Mouse (Mus musculus): Measurements from ENCODE around the gene Abca1. TPM values are rescaled to one million over a fixed set of nuclear protein-coding genes. Genes with fewer than 3 reads are reported as not detected.

Gene Abca1
- polyA plus RNA-seq, 1 experiment from 2014 or later: 3.3 TPM

- H3K27ac ChIP-seq: no peak overlapping the region
- H3K4me3 ChIP-seq (replicated peaks): no peak overlapping the region
- H3K9me3 ChIP-seq: no peaks in the 10 kb centered on the region
- no peaks in the 10 kb centered on the region for H3K4me1 ChIP-seq (replicated peaks)
- no peaks in the 10 kb centered on the region for H3K36me3 ChIP-seq
- WGBS: 90% methylated on average over 8 of the region's 8 CpGs
- ATAC-seq: no peak
- H3K27me3 ChIP-seq (replicated peaks): no peaks in the 10 kb centered on the region
- no peak overlapping the region for H3K9ac ChIP-seq
- H3K4me2 ChIP-seq (replicated peaks): no peak overlapping the region
Measured at GRCm38 (mm10) chr4:53177696-53178095, 18.0 kb upstream of the Abca1 start.

GRCm38 (mm10) chr4:53174906-53175305, 15.2 kb upstream of the Abca1 start:
- no peaks in the 10 kb centered on the region for H3K27me3 ChIP-seq (replicated peaks)
- 70% methylated on average over 7 of the region's 7 CpGs for WGBS
- no peak for ATAC-seq
- no peak overlapping the region for H3K4me3 ChIP-seq (replicated peaks)
- H3K36me3 ChIP-seq: no peaks in the 10 kb centered on the region
- no peak overlapping the region for H3K27ac ChIP-seq
- no peaks in the 10 kb centered on the region for H3K4me1 ChIP-seq (replicated peaks)
- no peak overlapping the region for H3K9ac ChIP-seq
- no peak overlapping the region for H3K4me2 ChIP-seq (replicated peaks)
- no peaks in the 10 kb centered on the region for H3K9me3 ChIP-seq

GRCm38 (mm10) chr4:53170403-53170802, 10.7 kb upstream of the Abca1 start:
- H3K4me2 ChIP-seq (replicated peaks): no peak overlapping the region
- no peak for ATAC-seq

GRCm38 (mm10) chr4:53165231-53165630, 5.5 kb upstream of the Abca1 start:
- H3K4me1 ChIP-seq (replicated peaks): no peaks in the 10 kb centered on the region
- H3K4me2 ChIP-seq (replicated peaks): no peak overlapping the region
- no peaks in the 10 kb centered on the region for H3K9me3 ChIP-seq
- 80% methylated on average over 25 of the region's 25 CpGs for WGBS
- no peaks in the 10 kb centered on the region for H3K27me3 ChIP-seq (replicated peaks)
- H3K27ac ChIP-seq: no peak overlapping the region
- no peaks in the 10 kb centered on the region for H3K36me3 ChIP-seq
- no peak for ATAC-seq
- no peak overlapping the region for H3K4me3 ChIP-seq (replicated peaks)
- H3K9ac ChIP-seq: no peak overlapping the region

More at GRCm38 (mm10) chr4:53170403-53170802, 10.7 kb upstream of the Abca1 start:
- Histone ChIP-seq H3K9me3 (no peaks in the 10 kb centered on the region), H3K27me3 (replicated peaks) (no peaks in the 10 kb centered on the region), H3K4me1 (replicated peaks) (no peaks in the 10 kb centered on the region), H3K36me3 (no peaks in the 10 kb centered on the region), H3K9ac (no peak overlapping the region), H3K27ac (no peak overlapping the region), H3K4me3 (replicated peaks) (no peak overlapping the region)
- 88% methylated on average over 2 of the region's 2 CpGs for WGBS

GRCm38 (mm10) chr4:53159176-53159575, 519 bp downstream of the Abca1 start:
- H3K4me2 ChIP-seq (replicated peaks): peak overlapping the region; percentile 82
- no peaks in the 10 kb centered on the region for H3K36me3 ChIP-seq
- H3K9me3 ChIP-seq: no peaks in the 10 kb centered on the region
- H3K9ac ChIP-seq: peak overlapping the region; percentile 46
- H3K4me3 ChIP-seq (replicated peaks): peak overlapping the region; percentile 49
- WGBS: 1% methylated on average over 20 of the region's 20 CpGs
- peaks cover 7% of the 10 kb centered on the region for H3K4me1 ChIP-seq (replicated peaks)
- peak; percentile 50 for ATAC-seq
- H3K27me3 ChIP-seq (replicated peaks): no peaks in the 10 kb centered on the region
- H3K27ac ChIP-seq: no peak overlapping the region

- no peaks in the 10 kb centered on the region for H3K9me3 ChIP-seq
- H3K36me3 ChIP-seq: no peaks in the 10 kb centered on the region
- no peak overlapping the region for H3K27ac ChIP-seq
- peak overlapping the region; percentile 82 for H3K4me2 ChIP-seq (replicated peaks)
- peaks cover 7% of the 10 kb centered on the region for H3K4me1 ChIP-seq (replicated peaks)
- peak overlapping the region; percentile 49 for H3K4me3 ChIP-seq (replicated peaks)
- 3% methylated on average over 18 of the region's 18 CpGs for WGBS
- H3K9ac ChIP-seq: peak overlapping the region; percentile 46
- H3K27me3 ChIP-seq (replicated peaks): no peaks in the 10 kb centered on the region
- ATAC-seq: peak; percentile 83
Measured at GRCm38 (mm10) chr4:53158634-53159033, 1.1 kb downstream of the Abca1 start.

GRCm38 (mm10) chr4:53155471-53155870, 4.2 kb downstream of the Abca1 start:
- Histone ChIP-seq H3K9ac (no peak overlapping the region), H3K27ac (no peak overlapping the region), H3K4me2 (replicated peaks) (no peak overlapping the region), H3K9me3 (no peaks in the 10 kb centered on the region), H3K27me3 (replicated peaks) (no peaks in the 10 kb centered on the region), H3K4me3 (replicated peaks) (no peak overlapping the region), H3K4me1 (replicated peaks) (peaks cover 7% of the 10 kb centered on the region), H3K36me3 (no peaks in the 10 kb centered on the region)
- WGBS: 64% methylated on average over 11 of the region's 11 CpGs
- no peak for ATAC-seq

- H3K36me3 ChIP-seq: no peaks in the 10 kb centered on the region
- no peaks in the 10 kb centered on the region for H3K9me3 ChIP-seq
- no peak overlapping the region for H3K27ac ChIP-seq
- H3K9ac ChIP-seq: no peak overlapping the region
- peaks cover 2% of the 10 kb centered on the region for H3K4me1 ChIP-seq (replicated peaks)
- H3K4me2 ChIP-seq (replicated peaks): no peak overlapping the region
- H3K27me3 ChIP-seq (replicated peaks): no peaks in the 10 kb centered on the region
- H3K4me3 ChIP-seq (replicated peaks): no peak overlapping the region
- WGBS: 48% methylated on average over 6 of the region's 6 CpGs
- no peak for ATAC-seq
Measured at GRCm38 (mm10) chr4:53153711-53154110, 6.0 kb downstream of the Abca1 start.

GRCm38 (mm10) chr4:53153061-53153460, 6.6 kb downstream of the Abca1 start:
- no peak for ATAC-seq
- 74% methylated on average over 4 of the region's 4 CpGs for WGBS
- Histone ChIP-seq H3K4me3 (replicated peaks) (no peak overlapping the region), H3K36me3 (no peaks in the 10 kb centered on the region), H3K4me1 (replicated peaks) (no peaks in the 10 kb centered on the region), H3K27me3 (replicated peaks) (no peaks in the 10 kb centered on the region), H3K4me2 (replicated peaks) (no peak overlapping the region), H3K9me3 (no peaks in the 10 kb centered on the region), H3K27ac (no peak overlapping the region), H3K9ac (no peak overlapping the region)

GRCm38 (mm10) chr4:53152655-53153054, 7.0 kb downstream of the Abca1 start:
- no peaks in the 10 kb centered on the region for H3K9me3 ChIP-seq
- no peaks in the 10 kb centered on the region for H3K4me1 ChIP-seq (replicated peaks)
- H3K27ac ChIP-seq: no peak overlapping the region
- H3K9ac ChIP-seq: no peak overlapping the region
- no peak for ATAC-seq
- WGBS: 44% methylated on average over 5 of the region's 5 CpGs
- no peaks in the 10 kb centered on the region for H3K27me3 ChIP-seq (replicated peaks)
- no peaks in the 10 kb centered on the region for H3K36me3 ChIP-seq
- no peak overlapping the region for H3K4me3 ChIP-seq (replicated peaks)
- H3K4me2 ChIP-seq (replicated peaks): no peak overlapping the region

GRCm38 (mm10) chr4:53150516-53150915, 9.2 kb downstream of the Abca1 start:
- Histone ChIP-seq H3K4me3 (replicated peaks) (no peak overlapping the region), H3K9ac (no peak overlapping the region), H3K36me3 (no peaks in the 10 kb centered on the region), H3K9me3 (no peaks in the 10 kb centered on the region), H3K27me3 (replicated peaks) (no peaks in the 10 kb centered on the region), H3K27ac (no peak overlapping the region), H3K4me2 (replicated peaks) (no peak overlapping the region), H3K4me1 (replicated peaks) (no peaks in the 10 kb centered on the region; the same call in 1 of the 2 replicates)
- 91% methylated on average over 8 of the region's 8 CpGs for WGBS
- ATAC-seq: no peak

- no peak overlapping the region for H3K4me3 ChIP-seq (replicated peaks)
- WGBS: 93% methylated on average over 4 of the region's 5 CpGs
- no peak for ATAC-seq
Measured at GRCm38 (mm10) chr4:53149644-53150043, 10.1 kb downstream of the Abca1 start.

GRCm38 (mm10) chr4:53148817-53149216, 10.9 kb downstream of the Abca1 start:
- Histone ChIP-seq H3K4me1 (replicated peaks) (no peaks in the 10 kb centered on the region; the same call in 1 of the 2 replicates), H3K9me3 (no peaks in the 10 kb centered on the region), H3K4me2 (replicated peaks) (no peak overlapping the region), H3K36me3 (no peaks in the 10 kb centered on the region), H3K27ac (no peak overlapping the region), H3K27me3 (replicated peaks) (no peaks in the 10 kb centered on the region), H3K9ac (no peak overlapping the region), H3K4me3 (replicated peaks) (no peak overlapping the region)
- no peak for ATAC-seq
- 83% methylated on average over 2 of the region's 2 CpGs for WGBS

More at GRCm38 (mm10) chr4:53149644-53150043, 10.1 kb downstream of the Abca1 start:
- no peak overlapping the region for H3K9ac ChIP-seq
- H3K4me2 ChIP-seq (replicated peaks): no peak overlapping the region
- no peaks in the 10 kb centered on the region; the same call in 1 of the 2 replicates for H3K4me1 ChIP-seq (replicated peaks)
- H3K27me3 ChIP-seq (replicated peaks): no peaks in the 10 kb centered on the region
- no peaks in the 10 kb centered on the region for H3K36me3 ChIP-seq
- H3K27ac ChIP-seq: no peak overlapping the region
- H3K9me3 ChIP-seq: no peaks in the 10 kb centered on the region
